Mouse (Mus musculus): Measurements from ENCODE around the gene Bola2. TPM values are rescaled to one million over a fixed set of nuclear protein-coding genes. Genes with fewer than 3 reads are reported as not detected.
A peak's percentile ranks its signal among the peaks of the same experiment; 100 is the strongest.

Gene Bola2
- total RNA-seq (2012; rRNA removed) (138 and 163 TPM in 2 replicates), polyA plus RNA-seq (2012; ENCODE audit: insufficient read depth in 1 of 2, insufficient read length in 2 of 2, low read depth in 1 of 2, low replicate concordance in 2 of 2, missing spikeins in 1 of 2) (100 to 1,000 TPM in 1 of 2 experiments, not detected in 1; 436 TPM)

DNA sequence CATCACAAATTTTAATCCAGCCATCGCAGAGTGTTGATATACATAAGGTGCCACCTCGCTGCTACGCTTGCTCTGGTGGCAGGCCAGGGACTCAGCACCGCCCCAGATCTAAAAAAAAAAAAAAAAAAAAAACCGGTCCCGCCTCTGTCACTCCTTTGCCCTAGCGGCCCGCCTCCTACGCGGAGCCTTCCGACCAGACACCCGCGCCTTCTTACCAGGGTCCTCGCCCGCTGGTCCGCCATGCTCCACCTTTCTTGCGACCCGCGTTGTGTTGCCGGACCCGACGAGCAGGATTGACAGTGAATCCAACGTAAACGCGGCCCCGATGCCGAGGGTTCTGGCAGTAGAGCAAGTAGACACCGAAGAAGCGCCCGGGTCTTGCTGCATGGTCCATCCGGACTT lies at the start of gene Bola2:
TSS of gene Bola2 (plus strand) at position 192 of the 402 bp plus-strand sequence.
- peaks cover 0 to 11% of the 10 kb centered on the region in 2 experiments; a peak in 2 of 4 replicates for H3K4me1 ChIP-seq (ENCODE audit: control insufficient read depth in 1 of 2, insufficient read depth in 2 of 2, low read length in 2 of 2)
- peak within 1 kb of the TSS; percentile 72 to 83 for H3K4me3 ChIP-seq (ENCODE audit: control insufficient read depth in 1 of 2, insufficient read depth in 1 of 2, low read depth in 2 of 2, low read length in 2 of 2)
- peak within 1 kb of the TSS; percentile 92 for H3K9ac ChIP-seq (ENCODE audit: control insufficient read depth, low read depth, low read length, poor library complexity, severe bottlenecking)
- no peaks in the 10 kb centered on the region for H3K9me3 ChIP-seq (replicated peaks; ENCODE audit: insufficient read depth, low read length)
- peak; percentile 89 for DNase-seq (ENCODE audit: low read depth, low spot score)
- H3K27me3 ChIP-seq (ENCODE audit: control insufficient read depth in 1 of 2, insufficient read depth in 2 of 2, low read length in 2 of 2): no peaks in the 10 kb centered on the region
- H3K79me2 ChIP-seq (ENCODE audit: control insufficient read depth, insufficient read depth, low read length, poor library complexity): peaks cover 21% of the 10 kb centered on the region
- H3K27ac ChIP-seq (ENCODE audit: control insufficient read depth, low read depth, low read length): peak within 1 kb of the TSS; percentile 87
- H3K36me3 ChIP-seq (ENCODE audit: control insufficient read depth in 1 of 2, insufficient read depth in 2 of 2, low read length in 2 of 2): peaks cover 0 to 14% of the 10 kb centered on the region in 2 experiments; a peak in 2 of 4 replicates
- peak; percentile 18; the same call in 1 of the 2 replicates for TF ChIP-seq NELFE (IDR thresholded peaks at IDR 0.05; ENCODE audit: low read depth, low read length)
- no peak for TF ChIP-seq POLR2AphosphoS5 (IDR thresholded peaks at IDR 0.05; ENCODE audit: borderline replicate concordance, low read depth, low read length)
- no peak for TF ChIP-seq E2F4 (IDR thresholded peaks at IDR 0.05; ENCODE audit: borderline replicate concordance, low read depth, low read length)
- TF ChIP-seq SMC3 (IDR thresholded peaks at IDR 0.05; ENCODE audit: low read depth, low read length): 0 out of 2 replicates have a peak, but pooled peaks have one; percentile 2
- peak; percentile 99 for TF ChIP-seq ZNF384 (IDR thresholded peaks at IDR 0.05; ENCODE audit: low read depth, low read length)

DNA sequence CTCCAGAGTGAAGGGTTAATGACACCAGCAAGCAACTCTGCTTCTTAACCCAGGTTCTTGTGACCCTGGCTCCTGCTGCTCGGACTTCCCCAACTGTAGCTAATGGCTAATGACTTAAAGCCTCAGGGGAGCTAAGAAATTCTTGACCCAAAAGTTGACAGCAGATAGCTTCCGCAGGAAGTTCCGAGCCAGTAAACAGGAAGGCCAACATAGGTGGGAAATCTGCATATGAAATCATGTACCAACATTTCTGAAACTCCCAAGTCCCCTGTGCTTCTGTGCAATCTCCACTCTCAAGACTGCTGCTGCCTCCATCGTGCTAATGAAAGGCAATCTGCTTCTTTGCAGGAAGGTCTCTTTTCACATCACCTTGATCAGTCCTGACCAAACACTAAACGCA lies 49.5 kb upstream of the Bola2 start:
- Histone ChIP-seq H3K27me3 (ENCODE audit: control insufficient read depth in 1 of 2, insufficient read depth in 2 of 2, low read length in 2 of 2) (no peaks in the 10 kb centered on the region), H3K4me1 (ENCODE audit: control insufficient read depth in 1 of 2, insufficient read depth in 2 of 2, low read length in 2 of 2) (peaks cover 7 to 26% of the 10 kb centered on the region in 2 experiments), H3K4me3 (ENCODE audit: control insufficient read depth in 1 of 2, insufficient read depth in 1 of 2, low read depth in 2 of 2, low read length in 2 of 2) (no peak overlapping the region), H3K79me2 (ENCODE audit: control insufficient read depth, insufficient read depth, low read length, poor library complexity) (peaks cover 3% of the 10 kb centered on the region), H3K9ac (ENCODE audit: control insufficient read depth, low read depth, low read length, poor library complexity, severe bottlenecking) (no peak overlapping the region), H3K27ac (ENCODE audit: control insufficient read depth, low read depth, low read length) (no peak overlapping the region), H3K9me3 (replicated peaks; ENCODE audit: insufficient read depth, low read length) (no peaks in the 10 kb centered on the region), H3K36me3 (ENCODE audit: control insufficient read depth in 1 of 2, insufficient read depth in 2 of 2, low read length in 2 of 2) (peaks cover 0 to 20% of the 10 kb centered on the region in 2 experiments; a peak in 2 of 4 replicates)
- TF ChIP-seq RCOR1 (IDR thresholded peaks at IDR 0.05; ENCODE audit: low read depth, low read length) (no peak), SMC3 (IDR thresholded peaks at IDR 0.05; ENCODE audit: low read depth, low read length) (no peak), TBP (IDR thresholded peaks at IDR 0.05; ENCODE audit: low read depth, low read length) (no peak), GATA1 (IDR thresholded peaks at IDR 0.05; ENCODE audit: low read depth, low read length) (no peak), USF1 (IDR thresholded peaks at IDR 0.05; ENCODE audit: low read depth, low read length) (no peak), HCFC1 (IDR thresholded peaks at IDR 0.05; ENCODE audit: low read depth, low read length) (no peak), MYC (IDR thresholded peaks at IDR 0.05; ENCODE audit: low read depth, low read length) (no peak), EP300 (IDR thresholded peaks at IDR 0.05; ENCODE audit: low read depth in 1 of 2, low read length in 2 of 2) (no peak), MAFK (IDR thresholded peaks at IDR 0.05; ENCODE audit: borderline replicate concordance, low read depth, low read length) (no peak), ELF1 (IDR thresholded peaks at IDR 0.05; ENCODE audit: low read depth, low read length) (no peak), BHLHE40 (IDR thresholded peaks at IDR 0.05; ENCODE audit: borderline replicate concordance, low read depth, low read length) (no peak), ZKSCAN1 (IDR thresholded peaks at IDR 0.05; ENCODE audit: low read depth, low read length) (no peak), SIN3A (IDR thresholded peaks at IDR 0.05; ENCODE audit: low read length) (no peak), KAT2A (conservative IDR thresholded peaks at IDR 0.05; ENCODE audit: low read depth, low read length) (no peak)
- no peak for DNase-seq (ENCODE audit: low read depth, low spot score)

Data from MEL (cell line).